Mouse (Mus musculus) cerebellum, adult 11-12 months (tissue): ENCODE measurements around the gene Mbnl2.

Source experiments
- DNase-seq: peaks from one replicate; pipeline ENCODE4 v3.0.0; 2022

Gene Mbnl2

DNA sequence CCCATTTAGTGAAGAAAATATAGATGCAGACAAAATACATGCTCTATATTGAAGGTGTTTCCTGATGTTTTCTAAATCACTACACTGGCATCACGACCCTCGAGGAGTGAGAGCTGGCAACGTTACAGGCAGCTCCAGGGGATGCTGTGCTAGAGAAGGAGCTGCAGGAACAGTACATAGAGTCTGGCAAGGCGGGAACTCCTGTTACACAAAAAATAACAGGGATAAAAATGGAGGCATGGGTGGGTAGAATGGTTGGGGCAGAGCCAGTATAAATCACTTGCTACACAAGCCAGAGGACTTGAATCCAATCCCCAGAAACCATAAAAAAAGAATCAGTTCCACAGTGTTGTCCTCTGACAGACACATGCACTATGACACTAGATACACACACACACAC is 165.8 kb downstream of the Mbnl2 start:
- DNase-seq, result no peak

DNA sequence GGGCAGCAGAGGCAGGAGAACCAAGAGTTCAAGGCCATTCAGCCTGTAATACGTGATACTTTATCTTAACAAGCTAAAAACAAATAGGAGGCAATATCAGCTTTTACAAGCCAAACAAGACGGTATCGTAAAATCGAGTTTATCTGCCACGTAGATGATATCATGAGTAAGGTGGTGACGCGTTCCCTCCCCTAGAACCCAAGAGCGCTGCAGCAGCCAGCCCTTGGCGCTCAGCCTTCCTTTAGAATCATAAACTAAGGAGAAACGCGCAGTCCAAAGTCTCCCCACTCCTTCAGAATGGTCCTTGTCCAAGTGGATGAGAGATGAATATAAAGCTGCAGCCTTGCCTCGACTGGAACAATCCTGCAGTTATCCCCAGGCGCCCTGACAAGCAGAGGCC is 166.4 kb downstream of the Mbnl2 start:
- no peak for DNase-seq

DNA sequence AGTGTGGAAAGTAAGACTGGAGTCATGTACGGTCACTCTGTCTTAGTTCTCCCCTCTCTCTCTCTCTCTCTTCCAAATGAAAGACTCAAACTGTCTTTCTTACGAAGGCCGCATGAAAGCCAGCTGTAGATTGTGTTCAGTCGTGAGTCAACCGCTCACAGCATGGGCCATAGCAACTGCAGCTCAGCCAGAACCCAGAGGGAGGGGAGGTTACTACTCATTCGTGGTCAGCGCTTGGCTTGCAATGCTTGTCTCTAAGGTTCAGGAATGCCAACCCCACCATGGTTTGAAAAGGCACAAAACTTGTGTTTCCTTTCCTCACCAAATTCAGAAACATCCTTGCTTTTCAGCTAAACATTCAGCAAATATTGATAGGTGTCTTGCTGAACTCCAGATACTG is 178.8 kb downstream of the Mbnl2 start:
- no peak for DNase-seq

DNA sequence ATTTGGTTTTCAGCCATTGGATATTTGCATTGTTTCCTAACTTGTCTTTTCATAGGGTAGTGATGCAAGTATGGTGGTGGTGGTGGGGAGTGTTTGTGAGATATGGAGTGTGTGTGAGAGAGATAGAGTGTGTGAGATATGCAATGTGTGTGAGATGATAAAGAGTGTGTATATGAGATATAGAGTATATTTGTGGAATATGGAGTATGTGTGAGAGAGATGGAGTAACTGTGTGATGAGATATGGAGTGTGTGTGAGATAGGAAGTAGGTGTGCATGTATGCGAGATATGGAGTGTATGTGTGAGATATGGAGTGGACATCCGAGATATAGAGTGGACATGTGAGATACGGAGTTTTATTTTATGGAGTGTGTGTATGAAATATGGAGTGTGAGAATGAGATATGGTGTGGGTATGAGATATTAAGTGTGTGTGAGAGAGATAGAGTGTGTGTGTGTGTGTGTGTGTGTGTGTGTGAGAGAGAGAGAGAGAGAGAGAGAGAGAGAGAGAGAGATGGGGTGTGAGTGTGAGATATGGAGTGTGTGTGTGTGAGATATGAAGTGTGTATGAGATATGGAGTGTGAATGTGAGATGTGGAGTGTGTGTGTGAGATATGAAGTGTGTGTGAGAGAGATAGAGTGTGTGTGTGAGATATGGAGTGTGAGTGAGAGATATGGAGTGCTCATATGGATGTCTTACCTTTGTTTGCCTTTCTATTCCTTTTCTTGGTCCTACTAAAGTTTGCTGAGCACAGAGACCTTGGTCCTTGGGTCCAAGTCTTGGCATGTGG is 188.7 kb downstream of the Mbnl2 start:
- DNase-seq, result no peak

DNA sequence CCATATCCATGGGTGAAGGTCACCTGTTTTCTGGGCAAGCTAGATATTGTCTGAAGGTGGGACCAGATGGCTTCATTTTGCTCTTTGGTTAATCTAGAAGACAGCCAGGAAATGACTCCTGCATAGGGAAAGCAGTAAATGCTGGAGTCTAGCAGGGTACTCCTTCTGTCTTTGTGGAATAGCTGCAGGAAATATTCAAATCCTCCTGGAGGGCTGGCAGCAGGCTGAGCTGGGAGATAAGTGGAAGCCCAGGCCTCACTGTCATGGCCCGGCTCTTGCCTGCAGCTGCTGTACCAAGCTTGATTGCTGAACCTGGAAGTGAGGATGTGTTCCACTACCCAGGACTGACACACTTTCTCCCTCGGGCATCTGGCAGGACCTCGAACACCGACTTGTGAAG is 191.3 kb downstream of the Mbnl2 start:
- no peak for DNase-seq

DNA sequence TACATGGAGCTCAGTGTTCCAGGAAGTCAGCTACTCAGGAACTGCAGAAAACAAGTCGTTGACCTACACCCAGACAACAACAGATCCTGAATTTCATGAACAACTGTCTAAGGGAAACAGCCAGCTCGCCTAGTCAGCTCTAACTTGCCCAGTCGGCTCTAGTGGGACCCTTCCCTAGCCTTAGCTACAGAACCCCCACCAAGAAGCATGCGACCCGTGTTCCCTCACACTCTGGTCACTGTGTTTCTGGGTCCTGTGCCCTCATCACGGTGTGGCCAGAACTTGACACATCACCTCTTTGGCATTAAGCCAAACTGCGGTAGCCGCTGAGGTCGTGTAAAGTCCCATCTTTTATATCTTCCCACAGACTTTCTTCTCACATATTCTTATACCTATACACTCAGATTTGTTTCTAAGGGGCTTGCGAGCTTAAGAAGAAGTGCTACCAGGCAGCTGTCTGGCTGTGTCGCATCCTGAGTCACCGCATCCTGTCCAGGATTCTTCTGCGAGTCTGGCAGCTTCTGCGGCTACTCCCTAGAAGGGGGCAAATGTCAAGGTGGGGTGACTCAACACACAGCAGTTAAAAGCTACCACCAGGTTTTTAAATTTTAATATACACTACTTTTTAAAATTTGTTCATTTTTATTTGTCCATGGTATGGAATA is 193.8 kb downstream of the Mbnl2 start:
- DNase-seq, result no peak

DNA sequence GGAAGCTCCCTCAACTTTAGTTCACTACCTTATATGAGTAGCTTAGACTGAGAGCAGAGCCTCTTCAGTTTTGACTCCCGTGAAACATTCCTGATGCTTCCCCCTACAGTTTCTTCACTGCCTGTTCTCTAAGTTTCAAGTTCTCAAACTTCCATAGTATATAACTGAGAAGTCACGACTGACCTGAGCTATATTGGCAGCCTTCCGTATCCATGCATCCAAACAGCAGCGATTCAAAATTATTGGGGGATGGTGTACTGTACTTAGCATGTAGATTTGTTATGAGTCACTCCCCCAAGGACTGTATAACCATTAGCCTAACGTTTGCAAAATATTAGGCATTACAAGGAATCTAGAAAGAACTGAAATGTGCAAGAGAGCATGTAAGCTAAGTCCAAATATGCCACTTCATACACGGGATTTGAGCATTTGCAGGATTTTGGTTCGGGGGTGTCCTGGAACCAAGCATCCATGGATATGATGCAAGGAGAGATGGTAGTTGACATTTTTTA is 200.8 kb downstream of the Mbnl2 start:
- DNase-seq, result no peak

DNA sequence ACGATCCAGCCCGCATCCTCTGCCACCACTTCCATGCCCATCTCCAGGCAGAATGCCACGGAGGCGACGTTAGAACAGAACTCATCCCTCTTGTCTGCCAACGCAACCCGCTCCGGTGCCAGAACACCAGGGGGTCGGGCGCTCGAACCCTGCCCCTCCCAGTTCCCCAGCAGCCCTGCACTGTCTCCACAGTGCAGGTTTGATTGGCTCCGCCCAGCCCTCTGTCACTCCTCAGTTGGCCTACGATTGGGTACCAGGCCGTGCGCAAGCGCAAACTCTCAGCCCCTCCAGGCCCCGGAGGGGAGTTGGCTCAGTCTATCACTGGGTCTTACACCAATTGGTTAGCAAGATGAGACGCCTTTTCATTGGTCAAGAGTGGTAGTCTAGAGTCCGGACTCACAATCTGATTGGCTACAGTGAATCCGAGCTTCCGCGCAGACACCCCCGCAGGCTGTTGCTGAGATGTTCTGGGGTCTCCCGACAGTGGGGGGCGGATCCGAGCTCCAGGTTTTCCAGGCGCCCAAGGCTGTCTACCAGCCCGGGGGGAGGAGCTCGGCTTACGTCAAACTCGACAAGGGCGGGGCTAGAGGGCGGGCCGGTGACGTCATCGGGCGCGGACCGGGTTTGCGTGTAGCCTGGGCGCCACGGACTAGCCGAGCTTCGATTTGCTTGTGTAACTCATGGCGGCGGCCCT is 202.0 kb downstream of the Mbnl2 start:
- peak; percentile 100 for DNase-seq

DNA sequence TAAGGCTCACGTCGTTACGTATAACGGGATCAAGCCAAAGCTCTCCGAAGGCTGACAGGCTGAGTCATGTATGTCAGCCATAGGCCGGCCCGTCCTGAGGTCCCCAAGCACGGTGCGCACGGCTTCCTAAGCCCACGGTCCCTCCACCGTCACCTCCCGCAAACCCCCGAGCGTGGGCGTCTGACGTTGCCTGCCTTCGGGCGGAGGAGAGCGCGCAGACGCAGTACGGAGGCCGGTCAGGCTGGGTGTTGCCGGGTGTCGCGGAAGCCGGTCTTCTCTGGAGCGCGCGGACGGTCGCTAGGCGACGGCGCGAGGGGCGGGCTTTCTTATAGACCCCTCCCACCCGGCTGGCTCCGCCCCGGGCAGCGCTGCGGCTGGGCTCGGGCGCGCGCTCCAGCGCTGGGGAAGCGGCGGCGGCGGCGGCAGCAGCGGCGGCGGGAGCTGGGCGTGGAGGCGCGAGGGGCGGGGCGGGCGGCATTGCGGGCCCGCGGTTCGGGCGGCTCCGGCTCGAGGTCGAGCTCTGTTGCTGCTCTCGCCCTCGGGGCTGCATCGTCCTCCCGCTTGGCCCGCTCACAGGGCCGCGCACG is 202.6 kb downstream of the Mbnl2 start, which contains the start of gene Rap2a:
TSS of gene Rap2a (plus strand) at position 463 of the 587 bp plus-strand sequence.
- DNase-seq, result peak; percentile 99

DNA sequence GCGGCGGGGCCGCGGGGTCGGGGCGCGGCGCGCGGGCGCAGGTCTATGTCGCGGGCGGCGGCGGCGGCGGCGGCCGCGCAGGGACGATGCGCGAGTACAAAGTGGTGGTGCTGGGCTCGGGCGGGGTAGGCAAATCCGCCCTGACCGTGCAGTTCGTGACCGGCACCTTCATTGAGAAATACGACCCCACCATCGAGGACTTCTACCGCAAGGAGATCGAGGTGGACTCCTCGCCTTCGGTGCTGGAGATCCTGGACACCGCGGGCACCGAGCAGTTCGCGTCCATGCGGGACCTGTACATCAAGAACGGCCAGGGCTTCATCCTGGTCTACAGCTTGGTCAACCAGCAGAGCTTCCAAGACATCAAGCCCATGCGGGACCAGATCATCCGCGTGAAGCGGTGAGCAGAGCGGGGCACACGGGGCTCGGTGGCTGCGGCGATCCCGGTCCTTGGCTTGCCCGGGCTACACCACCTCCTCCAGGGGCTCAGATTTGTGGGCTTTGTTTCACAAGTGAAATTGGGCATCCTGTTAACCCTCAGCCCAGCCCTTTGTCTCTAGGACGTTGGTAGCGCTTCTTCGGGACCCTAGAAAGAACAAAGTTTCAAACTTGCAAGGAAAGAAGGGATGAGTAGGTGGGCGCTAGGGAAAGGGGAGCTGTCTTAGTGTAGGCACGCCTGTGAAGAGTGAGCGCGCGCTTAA is 203.3 kb downstream of the Mbnl2 start:
- DNase-seq, result peak; percentile 79

DNA sequence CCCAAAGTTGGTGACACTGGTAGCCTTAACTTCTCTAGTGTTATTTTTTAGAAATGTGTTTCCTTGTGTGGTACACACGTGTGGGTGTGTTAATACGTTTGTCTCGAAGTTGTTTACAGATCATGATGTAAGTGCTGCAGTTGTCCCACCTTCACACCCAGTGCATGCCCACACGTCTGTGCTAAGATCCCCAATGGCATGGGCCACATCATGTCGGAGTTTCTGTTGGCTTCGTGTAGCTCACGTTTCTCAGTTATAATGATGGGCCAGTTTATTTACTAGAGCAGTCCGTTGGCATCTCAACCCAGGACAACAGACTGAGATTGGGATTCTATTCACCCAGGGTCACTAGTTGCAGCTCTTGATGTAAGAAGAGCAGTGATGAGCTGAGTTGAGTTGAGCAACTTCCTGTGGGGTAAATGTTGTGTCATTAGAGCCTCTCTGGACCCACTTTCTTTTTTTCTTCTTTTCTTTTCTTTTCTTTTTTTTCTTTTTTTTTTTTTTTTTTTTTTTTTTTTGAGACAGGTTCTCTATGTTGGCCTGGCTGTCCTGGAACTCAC is 205.0 kb downstream of the Mbnl2 start:
- no peak for DNase-seq

DNA sequence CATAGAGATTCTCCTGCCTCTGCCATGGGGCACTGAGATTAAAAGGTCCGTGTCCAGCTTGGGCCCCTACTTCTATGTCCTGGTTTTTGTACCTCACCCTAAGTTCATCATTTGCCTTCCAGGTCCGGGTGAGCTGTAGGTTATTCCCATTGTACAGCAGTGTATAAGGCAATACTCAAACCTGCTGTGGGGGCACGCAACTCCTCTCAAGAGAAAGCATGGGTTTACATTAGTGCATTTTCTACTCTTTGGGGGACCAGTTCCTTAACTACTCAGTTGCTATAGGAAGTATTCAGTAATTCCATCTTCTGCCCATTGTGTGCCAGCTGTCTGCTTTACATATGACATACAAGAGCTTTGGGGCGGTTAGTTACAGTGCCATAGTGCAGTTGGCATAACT is 205.5 kb downstream of the Mbnl2 start:
- no peak for DNase-seq
